Mouse (Mus musculus): ENCODE data around the gene Gna14. TPM values are rescaled to one million over a fixed set of nuclear protein-coding genes. Genes with fewer than 3 reads are reported as not detected.

Gna14 gene
- polyA plus RNA-seq, 1 experiment from 2014 or later: 14.0 TPM

DNA sequence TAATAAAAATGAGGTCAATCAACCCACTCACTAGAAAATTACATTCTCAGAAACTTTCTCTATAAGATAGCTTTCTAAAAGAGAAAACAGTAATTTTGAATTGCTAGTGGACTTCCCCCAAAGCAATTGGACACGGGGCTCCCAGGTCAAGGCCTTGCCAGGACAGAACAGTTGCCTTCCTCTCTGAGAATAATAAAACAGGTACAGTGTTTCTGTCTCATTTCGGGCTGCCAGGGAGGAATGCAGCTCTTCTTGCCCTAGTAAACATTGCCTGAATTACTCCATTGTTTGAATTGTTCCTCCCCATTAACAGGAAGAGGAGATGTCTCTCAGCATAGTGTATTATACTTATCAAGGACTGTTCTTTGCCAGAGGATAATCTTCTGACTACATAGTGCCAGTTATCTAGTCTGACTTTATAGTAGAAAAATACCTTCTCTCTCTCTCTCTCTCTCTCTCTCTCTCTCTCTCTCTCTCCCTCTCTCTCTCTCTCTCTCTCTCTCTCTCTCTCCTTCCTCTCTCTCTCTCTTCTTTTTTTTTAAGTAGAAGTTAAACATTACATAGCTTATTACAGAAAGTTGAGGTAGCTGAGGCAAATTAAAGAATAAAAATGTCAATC is 33.3 kb downstream of the Gna14 start:
- Histone ChIP-seq H3K9me3 (ENCODE audit: low read length) (peaks cover 4% of the 10 kb centered on the region; the same call in 1 of the 2 replicates), H3K27ac (ENCODE audit: low read length) (no peak overlapping the region), H3K4me3 (ENCODE audit: low read length) (no peak overlapping the region), H3K4me2 (replicated peaks; ENCODE audit: low read depth, low read length) (no peak overlapping the region), H3K36me3 (ENCODE audit: insufficient read depth, low read length) (no peaks in the 10 kb centered on the region), H3K27me3 (ENCODE audit: insufficient read depth, low read length) (no peaks in the 10 kb centered on the region), H3K4me1 (ENCODE audit: insufficient read depth, low read length) (no peaks in the 10 kb centered on the region), H3K9ac (replicated peaks; ENCODE audit: low read length) (no peak overlapping the region)
- ATAC-seq (ENCODE audit: low FRiP score, low TSS enrichment): no peak
- 29% methylated on average over 2 of the region's 2 CpGs for WGBS

DNA sequence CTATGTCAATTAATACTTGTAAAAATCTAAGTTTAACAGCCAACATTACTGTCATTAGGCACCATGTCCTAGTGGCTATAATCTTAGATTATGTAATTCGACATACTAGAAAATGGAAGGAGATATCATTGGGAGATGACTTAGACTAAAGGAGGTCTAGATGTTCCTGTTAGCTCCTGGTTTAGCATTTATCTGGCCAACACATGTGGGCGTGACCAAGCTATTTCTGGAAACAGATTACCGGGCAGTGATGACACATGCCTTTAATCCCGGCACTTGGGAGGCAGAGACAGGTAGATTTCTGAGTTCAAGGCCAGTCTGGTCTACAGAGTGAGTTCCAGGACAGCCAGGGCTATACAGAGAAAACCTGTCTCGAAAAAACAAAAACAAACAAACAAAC is 37.1 kb downstream of the Gna14 start:
- WGBS: 91% methylated on average over 5 of the region's 5 CpGs
- Histone ChIP-seq H3K4me3 (ENCODE audit: low read length) (no peak overlapping the region), H3K9me3 (ENCODE audit: low read length) (peaks cover 6% of the 10 kb centered on the region; the same call in 1 of the 2 replicates), H3K36me3 (ENCODE audit: insufficient read depth, low read length) (no peaks in the 10 kb centered on the region), H3K4me1 (ENCODE audit: insufficient read depth, low read length) (no peaks in the 10 kb centered on the region), H3K27ac (ENCODE audit: low read length) (no peak overlapping the region), H3K27me3 (ENCODE audit: insufficient read depth, low read length) (no peaks in the 10 kb centered on the region), H3K9ac (replicated peaks; ENCODE audit: low read length) (no peak overlapping the region), H3K4me2 (replicated peaks; ENCODE audit: low read depth, low read length) (no peak overlapping the region)
- no peak for ATAC-seq (ENCODE audit: low FRiP score, low TSS enrichment)

DNA sequence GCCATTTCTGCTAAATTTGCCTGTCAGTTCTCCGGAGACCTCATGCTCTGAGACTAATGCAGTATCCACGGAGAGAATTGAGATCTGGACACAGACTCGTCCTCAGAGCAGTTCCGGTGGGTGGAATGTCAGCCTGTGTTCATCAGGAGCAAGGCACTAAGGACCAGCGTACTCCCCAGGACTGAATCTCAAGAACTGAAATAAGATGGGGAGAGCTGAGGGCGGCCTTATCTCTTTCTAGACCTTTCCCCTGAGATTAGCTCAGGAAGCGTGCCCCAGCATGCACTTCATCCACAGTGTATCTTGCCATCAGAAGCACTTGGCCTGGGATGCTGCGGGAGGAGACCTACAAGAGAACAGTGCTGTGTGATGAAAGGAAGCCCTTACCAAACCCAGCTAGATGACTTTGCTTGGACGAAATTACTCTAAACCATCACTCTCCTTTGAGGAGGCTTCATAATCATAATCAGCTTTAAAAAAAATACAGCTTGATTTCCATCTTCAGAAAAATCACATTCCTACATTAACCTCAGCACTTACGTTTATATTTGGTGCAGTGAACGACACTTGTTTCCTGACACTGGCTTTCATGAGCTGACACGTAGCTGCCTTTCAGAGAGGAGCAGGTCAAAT is 41.9 kb downstream of the Gna14 start:
- no peaks in the 10 kb centered on the region for H3K27me3 ChIP-seq (ENCODE audit: insufficient read depth, low read length)
- 83% methylated on average over 12 of the region's 12 CpGs for WGBS
- no peak for ATAC-seq (ENCODE audit: low FRiP score, low TSS enrichment)

DNA sequence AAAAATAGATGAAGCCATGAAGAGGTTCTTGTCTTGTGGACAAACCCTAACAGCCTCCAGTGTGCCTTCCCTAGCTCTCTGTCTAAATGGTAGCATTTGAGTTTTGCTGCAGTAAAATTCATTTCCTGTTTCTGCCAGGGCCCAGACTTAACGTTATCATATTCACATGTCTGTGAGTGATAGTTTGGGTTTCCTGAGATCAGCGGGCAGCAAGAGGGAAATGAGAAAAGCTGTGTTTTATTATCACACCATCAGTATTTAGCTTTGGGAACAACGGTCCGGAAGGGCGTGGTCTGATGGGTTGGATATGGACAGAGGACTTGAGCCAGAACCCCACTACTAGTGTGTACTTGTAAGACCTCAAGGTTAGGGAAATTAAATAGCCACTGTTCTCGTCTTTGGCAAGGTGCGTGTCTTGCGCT is 42.6 kb downstream of the Gna14 start:
- H3K9me3 ChIP-seq (ENCODE audit: low read length): peaks cover 6% of the 10 kb centered on the region; the same call in 1 of the 2 replicates
- H3K9ac ChIP-seq (replicated peaks; ENCODE audit: low read length): no peak overlapping the region
- no peaks in the 10 kb centered on the region for H3K4me1 ChIP-seq (ENCODE audit: insufficient read depth, low read length)
- no peaks in the 10 kb centered on the region for H3K27me3 ChIP-seq (ENCODE audit: insufficient read depth, low read length)
- 63% methylated on average over 8 of the region's 8 CpGs for WGBS
- H3K36me3 ChIP-seq (ENCODE audit: insufficient read depth, low read length): no peaks in the 10 kb centered on the region
- ATAC-seq (ENCODE audit: low FRiP score, low TSS enrichment): no peak
- H3K4me3 ChIP-seq (ENCODE audit: low read length): no peak overlapping the region
- H3K27ac ChIP-seq (ENCODE audit: low read length): no peak overlapping the region
- no peak overlapping the region for H3K4me2 ChIP-seq (replicated peaks; ENCODE audit: low read depth, low read length)

More for the DNA sequence above, 41.9 kb downstream of the Gna14 start:
- Histone ChIP-seq H3K9me3 (ENCODE audit: low read length) (peaks cover 6% of the 10 kb centered on the region; the same call in 1 of the 2 replicates), H3K4me2 (replicated peaks; ENCODE audit: low read depth, low read length) (no peak overlapping the region), H3K9ac (replicated peaks; ENCODE audit: low read length) (no peak overlapping the region), H3K4me1 (ENCODE audit: insufficient read depth, low read length) (no peaks in the 10 kb centered on the region), H3K27ac (ENCODE audit: low read length) (no peak overlapping the region), H3K4me3 (ENCODE audit: low read length) (no peak overlapping the region), H3K36me3 (ENCODE audit: insufficient read depth, low read length) (no peaks in the 10 kb centered on the region)

DNA sequence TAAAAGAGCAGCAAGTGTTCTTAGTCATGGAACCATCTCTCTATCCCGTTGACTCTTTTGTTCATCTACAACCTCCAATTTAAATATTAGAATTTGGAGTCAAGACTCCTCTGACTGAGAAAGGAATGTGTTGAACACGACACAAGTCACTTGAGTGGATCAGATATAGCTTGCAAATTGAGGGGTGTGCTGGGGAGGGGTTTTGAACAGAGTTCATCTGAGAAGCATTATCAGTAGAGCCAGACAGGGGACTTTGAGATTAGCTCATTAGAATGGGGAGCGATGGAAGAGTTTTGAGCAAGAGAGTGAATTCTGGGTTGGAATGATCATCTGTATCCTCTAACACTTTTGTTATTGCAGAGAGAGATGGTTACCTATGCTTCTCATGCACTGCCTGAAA is 46.5 kb downstream of the Gna14 start:
- Histone ChIP-seq H3K27me3 (ENCODE audit: insufficient read depth, low read length) (no peaks in the 10 kb centered on the region), H3K27ac (ENCODE audit: low read length) (no peak overlapping the region), H3K4me2 (replicated peaks; ENCODE audit: low read depth, low read length) (no peak overlapping the region), H3K36me3 (ENCODE audit: insufficient read depth, low read length) (no peaks in the 10 kb centered on the region), H3K4me3 (ENCODE audit: low read length) (no peak overlapping the region), H3K9ac (replicated peaks; ENCODE audit: low read length) (no peak overlapping the region), H3K4me1 (ENCODE audit: insufficient read depth, low read length) (peaks cover 6% of the 10 kb centered on the region; the same call in 1 of the 2 replicates), H3K9me3 (ENCODE audit: low read length) (no peaks in the 10 kb centered on the region)
- 89% methylated on average over 3 of the region's 3 CpGs for WGBS
- no peak for ATAC-seq (ENCODE audit: low FRiP score, low TSS enrichment)

DNA sequence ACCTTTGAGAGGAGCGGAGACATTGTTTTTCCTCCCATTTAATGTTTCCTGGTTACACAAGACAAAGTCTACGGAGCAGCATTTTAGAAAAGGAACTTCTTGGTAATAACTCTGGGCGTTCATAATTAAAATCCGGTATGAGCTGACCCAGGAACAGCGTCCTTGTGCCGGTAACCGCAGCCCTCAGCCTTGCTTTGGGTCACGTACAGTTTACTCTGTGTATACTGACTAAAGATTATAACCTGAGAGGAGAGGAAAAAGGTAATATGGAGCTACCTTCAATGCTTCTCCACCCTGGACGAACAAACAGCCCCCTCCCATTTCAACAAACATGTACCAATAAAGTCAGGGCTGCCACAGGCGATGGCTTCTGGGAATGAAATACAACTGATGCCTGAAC is 48.7 kb downstream of the Gna14 start:
- 60% methylated on average over 10 of the region's 10 CpGs for WGBS
- no peak overlapping the region for H3K4me2 ChIP-seq (replicated peaks; ENCODE audit: low read depth, low read length)
- no peaks in the 10 kb centered on the region for H3K27me3 ChIP-seq (ENCODE audit: insufficient read depth, low read length)

DNA sequence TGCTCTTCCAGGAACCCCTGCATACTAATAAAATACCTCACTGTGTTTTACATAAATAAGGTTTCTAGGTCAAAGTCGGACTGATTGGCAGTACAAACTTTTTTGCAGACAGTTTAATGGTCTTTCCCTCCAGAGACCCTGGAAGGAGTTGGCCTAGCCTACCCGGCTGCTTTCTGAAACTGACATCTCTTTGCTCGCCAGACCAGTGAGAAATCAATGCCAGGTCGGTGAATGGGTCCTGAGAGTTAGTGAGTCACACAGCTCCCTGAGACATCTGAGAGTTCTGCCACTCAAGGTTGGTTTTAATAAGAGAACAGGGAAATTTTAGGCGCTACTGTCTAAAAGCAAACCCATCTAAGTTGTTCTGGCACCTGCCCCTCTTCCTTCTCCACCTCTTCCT is 49.1 kb downstream of the Gna14 start:
- 37% methylated on average over 5 of the region's 5 CpGs for WGBS
- Histone ChIP-seq H3K36me3 (ENCODE audit: insufficient read depth, low read length) (no peaks in the 10 kb centered on the region), H3K9ac (replicated peaks; ENCODE audit: low read length) (no peak overlapping the region), H3K9me3 (ENCODE audit: low read length) (no peaks in the 10 kb centered on the region), H3K4me3 (ENCODE audit: low read length) (no peak overlapping the region), H3K4me2 (replicated peaks; ENCODE audit: low read depth, low read length) (no peak overlapping the region), H3K4me1 (ENCODE audit: insufficient read depth, low read length) (peaks cover 6% of the 10 kb centered on the region; the same call in 1 of the 2 replicates), H3K27me3 (ENCODE audit: insufficient read depth, low read length) (no peaks in the 10 kb centered on the region), H3K27ac (ENCODE audit: low read length) (no peak overlapping the region)
- ATAC-seq (ENCODE audit: low FRiP score, low TSS enrichment): no peak

More for the DNA sequence above, 48.7 kb downstream of the Gna14 start:
- no peaks in the 10 kb centered on the region for H3K36me3 ChIP-seq (ENCODE audit: insufficient read depth, low read length)
- H3K9ac ChIP-seq (replicated peaks; ENCODE audit: low read length): no peak overlapping the region
- H3K4me3 ChIP-seq (ENCODE audit: low read length): no peak overlapping the region
- peaks cover 6% of the 10 kb centered on the region; the same call in 1 of the 2 replicates for H3K4me1 ChIP-seq (ENCODE audit: insufficient read depth, low read length)
- no peak overlapping the region for H3K27ac ChIP-seq (ENCODE audit: low read length)
- ATAC-seq (ENCODE audit: low FRiP score, low TSS enrichment): no peak
- H3K9me3 ChIP-seq (ENCODE audit: low read length): no peaks in the 10 kb centered on the region

DNA sequence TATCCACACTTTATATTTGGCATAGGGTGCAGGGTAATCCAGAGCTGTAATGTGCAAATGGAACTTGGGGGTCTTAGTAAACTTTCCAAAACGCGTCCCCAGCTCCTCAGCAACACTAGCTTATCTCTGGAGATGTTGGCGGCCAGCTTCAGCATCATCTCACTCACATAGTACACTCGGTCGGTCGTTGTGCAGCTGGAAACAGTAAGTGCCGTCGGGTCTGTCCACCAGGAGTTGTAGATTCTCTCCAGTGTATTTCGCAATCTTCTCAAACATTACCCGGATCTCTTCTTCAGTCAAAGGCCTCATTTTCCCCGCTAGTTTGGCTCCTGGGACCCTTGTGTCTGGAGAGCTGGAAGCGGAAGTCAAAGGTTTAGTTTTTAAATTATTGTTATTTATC is 55.2 kb downstream of the Gna14 start:
- no peaks in the 10 kb centered on the region for H3K9me3 ChIP-seq (ENCODE audit: low read length)
- H3K4me3 ChIP-seq (ENCODE audit: low read length): no peak overlapping the region
- H3K9ac ChIP-seq (replicated peaks; ENCODE audit: low read length): no peak overlapping the region
- H3K27ac ChIP-seq (ENCODE audit: low read length): no peak overlapping the region
- no peak for ATAC-seq (ENCODE audit: low FRiP score, low TSS enrichment)
- 69% methylated on average over 12 of the region's 12 CpGs for WGBS
- H3K36me3 ChIP-seq (ENCODE audit: insufficient read depth, low read length): no peaks in the 10 kb centered on the region
- no peaks in the 10 kb centered on the region for H3K4me1 ChIP-seq (ENCODE audit: insufficient read depth, low read length)
- H3K27me3 ChIP-seq (ENCODE audit: insufficient read depth, low read length): no peaks in the 10 kb centered on the region
- H3K4me2 ChIP-seq (replicated peaks; ENCODE audit: low read depth, low read length): no peak overlapping the region

DNA sequence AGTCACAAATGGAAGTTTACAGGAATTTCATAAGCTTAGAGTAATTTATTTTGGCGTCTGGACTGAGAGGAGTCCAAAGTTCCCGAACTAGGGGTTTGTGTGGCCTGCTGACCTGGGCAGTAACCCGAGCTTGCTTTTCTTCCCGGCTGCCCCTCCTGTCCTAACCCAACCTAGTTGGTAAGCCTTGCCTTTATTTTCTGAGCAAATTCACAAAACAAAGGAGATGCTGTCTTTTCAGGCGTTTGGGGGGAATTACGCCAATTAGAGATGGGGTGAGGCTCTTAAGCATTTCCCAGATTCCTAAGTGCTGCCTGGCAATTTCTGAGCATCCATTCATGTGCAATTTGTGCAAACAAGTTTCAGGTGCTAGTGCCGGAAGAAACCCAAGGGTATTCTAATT is 55.9 kb downstream of the Gna14 start:
- 38% methylated on average over 7 of the region's 7 CpGs for WGBS
- Histone ChIP-seq H3K9me3 (ENCODE audit: low read length) (no peaks in the 10 kb centered on the region), H3K9ac (replicated peaks; ENCODE audit: low read length) (no peak overlapping the region), H3K4me3 (ENCODE audit: low read length) (no peak overlapping the region), H3K4me1 (ENCODE audit: insufficient read depth, low read length) (no peaks in the 10 kb centered on the region), H3K27ac (ENCODE audit: low read length) (no peak overlapping the region), H3K36me3 (ENCODE audit: insufficient read depth, low read length) (no peaks in the 10 kb centered on the region), H3K4me2 (replicated peaks; ENCODE audit: low read depth, low read length) (no peak overlapping the region), H3K27me3 (ENCODE audit: insufficient read depth, low read length) (no peaks in the 10 kb centered on the region)
- no peak for ATAC-seq (ENCODE audit: low FRiP score, low TSS enrichment)

DNA sequence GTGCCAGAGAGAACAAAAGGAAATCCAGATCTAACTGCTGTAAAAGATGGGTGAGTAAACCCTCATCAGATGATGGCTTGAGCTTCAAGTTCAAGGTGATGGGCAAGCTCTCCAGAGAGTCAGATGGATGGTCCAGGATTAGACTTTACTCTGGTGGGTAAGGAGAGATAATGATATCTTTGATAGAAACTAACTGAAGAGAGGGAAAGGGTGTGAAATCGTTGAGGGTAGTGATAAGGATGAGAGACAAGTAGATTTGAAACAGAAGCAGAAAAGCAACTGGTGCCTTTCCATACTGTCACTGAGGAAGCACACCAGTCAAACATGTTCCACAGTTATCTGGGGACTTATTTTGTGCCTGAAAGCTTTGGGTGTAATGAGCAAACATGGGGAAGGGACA is 56.9 kb downstream of the Gna14 start:
- ATAC-seq (ENCODE audit: low FRiP score, low TSS enrichment): no peak
- no peaks in the 10 kb centered on the region for H3K4me1 ChIP-seq (ENCODE audit: insufficient read depth, low read length)
- H3K27ac ChIP-seq (ENCODE audit: low read length): no peak overlapping the region
- no peak overlapping the region for H3K9ac ChIP-seq (replicated peaks; ENCODE audit: low read length)
- no peak overlapping the region for H3K4me3 ChIP-seq (ENCODE audit: low read length)
- no peak overlapping the region for H3K4me2 ChIP-seq (replicated peaks; ENCODE audit: low read depth, low read length)
- no peaks in the 10 kb centered on the region for H3K27me3 ChIP-seq (ENCODE audit: insufficient read depth, low read length)
- H3K36me3 ChIP-seq (ENCODE audit: insufficient read depth, low read length): no peaks in the 10 kb centered on the region
- 76% methylated on average over 1 of the region's 1 CpGs for WGBS
- no peaks in the 10 kb centered on the region for H3K9me3 ChIP-seq (ENCODE audit: low read length)

Measured in kidney, embryonic 16.5 days (tissue).